9 mouse cellular contexts compared by ENCODE assay signal in genomic region chr6:78512833-78513232, GRCm38 (mm10). TPM values are rescaled to one million over a fixed set of nuclear protein-coding genes. Genes with fewer than 3 reads are reported as not detected.
A peak's percentile ranks its signal among the peaks of the same experiment; 100 is the strongest.
DNase-seq lines count a peak whose midpoint lies in the region; ATAC-seq and TF ChIP-seq lines count a peak whose summit lies in the region.
"Had no signal": no experiment of that assay in that cellular context is flagged by ENCODE, and none has a peak within 500 bp of the region (broad histone marks: within the 10 kb centered on the region; RNA-seq: fewer than 3 reads in every experiment).

No protein-coding gene starts in this region.

- H3K9me3 ChIP-seq in heart, postnatal 0 days (replicated peaks; ENCODE audit: control insufficient read depth, low read length) = no peaks in the 10 kb centered on the region
- no peaks in the 10 kb centered on the region for H3K9me3 ChIP-seq in forebrain, embryonic 14.5 days (replicated peaks; ENCODE audit: control insufficient read depth, low read length)
- H3K9me3 ChIP-seq in kidney, postnatal 0 days (replicated peaks; ENCODE audit: low read length) = no peaks in the 10 kb centered on the region
- H3K9me3 ChIP-seq in liver, postnatal 0 days (ENCODE audit: low read length) = no peaks in the 10 kb centered on the region

- no peak for ATAC-seq in heart, postnatal 0 days (ENCODE audit: insufficient read depth, low read depth)
- ATAC-seq in forebrain, embryonic 14.5 days = peak; percentile 85
- ATAC-seq in kidney, postnatal 0 days (replicated peaks; ENCODE audit: low FRiP score, low read depth) = peak; percentile 29; the same call in 1 of the 2 replicates
- no peak for ATAC-seq in liver, postnatal 0 days

- H3K27me3 ChIP-seq in heart, postnatal 0 days (ENCODE audit: control insufficient read depth, insufficient read depth, low read length) = no peaks in the 10 kb centered on the region
- H3K27me3 ChIP-seq in forebrain, embryonic 14.5 days (replicated peaks; ENCODE audit: control insufficient read depth, insufficient read depth, low read length) = no peaks in the 10 kb centered on the region
- no peaks in the 10 kb centered on the region for H3K27me3 ChIP-seq in kidney, postnatal 0 days (ENCODE audit: insufficient read depth, low read length)
- H3K27me3 ChIP-seq in liver, postnatal 0 days (ENCODE audit: insufficient read depth, low read length) = no peaks in the 10 kb centered on the region

- H3K4me1 ChIP-seq in heart, postnatal 0 days (ENCODE audit: control insufficient read depth, insufficient read depth) = no peaks in the 10 kb centered on the region
- no peaks in the 10 kb centered on the region for H3K4me1 ChIP-seq in forebrain, embryonic 14.5 days (ENCODE audit: control insufficient read depth, insufficient read depth, low read length)
- H3K4me1 ChIP-seq in kidney, postnatal 0 days (replicated peaks; ENCODE audit: insufficient read depth, low read length) = no peaks in the 10 kb centered on the region
- no peaks in the 10 kb centered on the region for H3K4me1 ChIP-seq in liver, postnatal 0 days (ENCODE audit: insufficient read depth)

- no peak for DNase-seq in heart, postnatal 0 days (ENCODE audit: low spot score)
- no peak for DNase-seq in heart, adult 8-10 months (ENCODE audit: low spot score)
- peak; percentile 48 to 49 for DNase-seq in adrenal gland, postnatal 36 days
- DNase-seq in forebrain, embryonic 14.5 days (ENCODE audit: low spot score) = peak; percentile 71
- DNase-seq in kidney, postnatal 0 days (ENCODE audit: low spot score) = peak; percentile 79
- peak; percentile 12 for DNase-seq in liver, postnatal 0 days
- DNase-seq in retina, postnatal 7 days (ENCODE audit: low read depth, low spot score) = peak; percentile 20
- DNase-seq in spleen, postnatal 4 days (ENCODE audit: low spot score in 2 of 2) = no peak

- no peak overlapping the region for H3K4me2 ChIP-seq in heart, postnatal 0 days (ENCODE audit: low read depth, low read length)
- H3K4me2 ChIP-seq in forebrain, embryonic 14.5 days (ENCODE audit: low read length) = no peak overlapping the region
- no peak overlapping the region for H3K4me2 ChIP-seq in kidney, postnatal 0 days (ENCODE audit: low read length)
- H3K4me2 ChIP-seq in liver, postnatal 0 days (ENCODE audit: low read depth, low read length) = no peak overlapping the region

- H3K27ac ChIP-seq in heart, postnatal 0 days (ENCODE audit: low read depth) = no peak overlapping the region
- no peak overlapping the region for H3K27ac ChIP-seq in forebrain, embryonic 14.5 days (ENCODE audit: low read depth, low read length)
- H3K27ac ChIP-seq in kidney, postnatal 0 days = no peak overlapping the region
- no peak overlapping the region for H3K27ac ChIP-seq in liver, postnatal 0 days (ENCODE audit: low read depth)

- H3K36me3 ChIP-seq in heart, postnatal 0 days (replicated peaks; ENCODE audit: control insufficient read depth, insufficient read depth, low read length) = no peaks in the 10 kb centered on the region
- no peaks in the 10 kb centered on the region for H3K36me3 ChIP-seq in forebrain, embryonic 14.5 days (ENCODE audit: control insufficient read depth, insufficient read depth, low read length)
- H3K36me3 ChIP-seq in kidney, postnatal 0 days (ENCODE audit: insufficient read depth, low read length) = no peaks in the 10 kb centered on the region
- no peaks in the 10 kb centered on the region for H3K36me3 ChIP-seq in liver, postnatal 0 days (replicated peaks; ENCODE audit: insufficient read depth, low read length)

- H3K4me3 ChIP-seq in heart, postnatal 0 days (ENCODE audit: low read depth, low read length) = no peak overlapping the region
- H3K4me3 ChIP-seq in forebrain, embryonic 14.5 days (ENCODE audit: low read depth, low read length) = no peak overlapping the region
- H3K4me3 ChIP-seq in kidney, postnatal 0 days (replicated peaks; ENCODE audit: low read depth, low read length) = no peak overlapping the region
- H3K4me3 ChIP-seq in liver, postnatal 0 days (ENCODE audit: low read depth, low read length) = no peak overlapping the region

- TF ChIP-seq CTCF in heart, postnatal 0 days (IDR thresholded peaks at IDR 0.05; ENCODE audit: low read depth) = peak; percentile 67
- peak; percentile 85 for TF ChIP-seq CTCF in kidney, postnatal 0 days (IDR thresholded peaks at IDR 0.05; ENCODE audit: low read depth)
- peak; percentile 59 for TF ChIP-seq CTCF in liver, postnatal 0 days (IDR thresholded peaks at IDR 0.05; ENCODE audit: low read depth)

- TF ChIP-seq EP300 in heart, postnatal 0 days (IDR thresholded peaks at IDR 0.05; ENCODE audit: low read depth) = no peak
- TF ChIP-seq EP300 in liver, postnatal 0 days (IDR thresholded peaks at IDR 0.05; ENCODE audit: low read depth) = no peak

- 3% methylated on average over 3 of the region's 3 CpGs for WGBS in heart, postnatal 0 days
- 9% methylated on average over 3 of the region's 3 CpGs for WGBS in forebrain, embryonic 14.5 days
- WGBS in kidney, postnatal 0 days = 7% methylated on average over 3 of the region's 3 CpGs
- WGBS in liver, postnatal 0 days (ENCODE audit: insufficient replicate concordance) = 5% methylated on average over 3 of the region's 3 CpGs

- H3K9ac ChIP-seq in heart, postnatal 0 days (replicated peaks; ENCODE audit: low read depth, low read length) = no peak overlapping the region
- H3K9ac ChIP-seq in forebrain, embryonic 14.5 days (ENCODE audit: low read length) = no peak overlapping the region
- no peak overlapping the region for H3K9ac ChIP-seq in kidney, postnatal 0 days (ENCODE audit: low read depth, low read length)
- H3K9ac ChIP-seq in liver, postnatal 0 days (replicated peaks) = no peak overlapping the region

RNA-seq across cellular contexts. Expression of gene Reg3g, which starts 44.2 kb away (rescaled TPM):
- total RNA-seq in heart, postnatal 0 days (2014; rRNA removed; ENCODE audit: low replicate concordance) = 7.1 and 40.7 TPM in 2 replicates
- polyA plus RNA-seq in heart, postnatal 0 days (2015; fragmentation: Nextera tagmentation; extraction: Ambion mirVana) = 0.26 and 179 TPM in 2 replicates
- under 1 TPM in 1 of 4 experiments, not detected in 3; 0.49 TPM for total RNA-seq in heart, adult 8-10 months (2022)
- not detected for total RNA-seq in adrenal gland, postnatal 36 days (2021)
- polyA plus RNA-seq in forebrain, embryonic 14.5 days (2014; fragmentation: Nextera tagmentation; extraction: Ambion mirVana) = not detected in 2 replicates
- 0.16 TPM in 1 of 2 replicates, not detected in the other for polyA plus RNA-seq in kidney, postnatal 0 days (2015; fragmentation: Nextera tagmentation; extraction: Ambion mirVana)
- polyA plus RNA-seq in liver, postnatal 0 days (2015; fragmentation: Nextera tagmentation; extraction: Ambion mirVana) = not detected in 2 replicates
- total RNA-seq: hematopoietic stem cell, adult 5-6 weeks had no signal

Comparison
In these comparisons a context has a peak if more than half of its experiments do, and no peak if none do; other contexts are left out.
1. ATAC-seq: peak in forebrain, embryonic 14.5 days (single experiment) and kidney, postnatal 0 days (single experiment); none in heart, postnatal 0 days (single experiment) and liver, postnatal 0 days (single experiment).
2. DNase-seq: peak in adrenal gland, postnatal 36 days (2 of 2), forebrain, embryonic 14.5 days (single experiment), kidney, postnatal 0 days (single experiment), liver, postnatal 0 days (single experiment) and retina, postnatal 7 days (single experiment); none in heart, postnatal 0 days (single experiment), heart, adult 8-10 months (single experiment) and spleen, postnatal 4 days (0 of 2).
3. Peak in every context shown above with its lines, with median percentiles within 50 percentile points of each other: CTCF ChIP-seq.